Comparison of ENCODE assay signal across 20 mouse cellular contexts in the genomic region with DNA sequence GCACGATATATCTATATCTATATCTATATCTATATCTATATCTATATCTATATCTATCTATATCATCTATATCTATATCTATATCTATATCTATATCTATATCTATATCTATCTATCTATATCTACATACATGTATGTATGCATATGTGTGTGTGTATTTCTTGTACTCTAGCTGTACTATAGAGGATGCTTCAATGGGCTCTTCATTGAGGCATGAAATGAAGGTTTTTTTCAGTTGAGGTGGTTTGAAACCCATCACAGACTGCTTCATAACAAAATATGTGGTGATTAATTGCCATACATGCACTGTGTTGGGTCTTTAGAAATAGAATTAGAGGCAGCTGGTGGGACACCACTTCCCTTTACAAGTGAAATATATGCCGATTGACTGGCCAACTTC.
"Had no signal": no experiment of that assay in that cellular context is flagged by ENCODE, and none has a peak within 500 bp of the region (broad histone marks: within the 10 kb centered on the region; RNA-seq: fewer than 3 reads in every experiment).

No protein-coding gene starts in this region.

- H3K4me2 ChIP-seq: lung, embryonic 15.5 days; midbrain, embryonic 11.5 days; midbrain, embryonic 13.5 days; midbrain, embryonic 15.5 days; neural tube, embryonic 12.5 days had no signal

- H3K4me3 ChIP-seq: lung, embryonic 15.5 days; megakaryocyte, embryonic 14.5 days; midbrain, embryonic 13.5 days; midbrain, embryonic 15.5 days; neural tube, embryonic 12.5 days had no signal

- H3K4me1 ChIP-seq: lung, embryonic 15.5 days; megakaryocyte, embryonic 14.5 days; midbrain, embryonic 15.5 days; neural tube, embryonic 12.5 days had no signal

- H3K36me3 ChIP-seq: lung, embryonic 15.5 days; midbrain, embryonic 13.5 days; midbrain, embryonic 15.5 days; neural tube, embryonic 12.5 days had no signal

- H3K27ac ChIP-seq: lung, embryonic 15.5 days; macrophage; midbrain, embryonic 13.5 days; midbrain, embryonic 15.5 days; neural tube, embryonic 12.5 days had no signal

- H3K9ac ChIP-seq: liver, postnatal 0 days; lung, embryonic 15.5 days; midbrain, embryonic 13.5 days; midbrain, embryonic 15.5 days; neural tube, embryonic 12.5 days had no signal

- H3K27me3 ChIP-seq: lung, embryonic 15.5 days; megakaryocyte, embryonic 14.5 days; midbrain, embryonic 13.5 days; midbrain, embryonic 15.5 days; neural tube, embryonic 12.5 days had no signal

- H3K9me3 ChIP-seq: lung, embryonic 15.5 days; midbrain, embryonic 13.5 days; midbrain, embryonic 15.5 days; neural tube, embryonic 12.5 days had no signal

- ATAC-seq: liver, postnatal 0 days; lung, postnatal 0 days had no signal

- DNase-seq: liver, postnatal 0 days; lung, adult 2 months; lung, postnatal 14 days; lung, postnatal 36 days; retina, postnatal 1 day; right cerebral cortex, adult 18-20 months; right cerebral cortex, postnatal 25 days; right cerebral cortex, postnatal 4 days; spleen, adult 18-20 months; thymus, adult 18-20 months; thymus, postnatal 14 days; thymus, postnatal 36 days had no signal
